Mouse (Mus musculus) stomach, embryonic 15.5 days (tissue): Measurements from ENCODE around the gene Dnajc13. TPM values are rescaled to one million over a fixed set of nuclear protein-coding genes. Genes with fewer than 3 reads are reported as not detected.

ENCODE experiments used
- ATAC-seq: fragments of 200-750 bp; cut with Nextera tagmentation; 2 replicates; pipeline ENCODE4 v1.8.0; 2017; ENCODE audit warnings: low read depth, moderate number of reproducible peaks, moderate TSS enrichment; ENCODE audit not compliant: insufficient read depth, low FRiP score
- H3K27ac ChIP-seq: fragments of 300-500 bp; sonication (generic); 2 replicates; pipeline ENCODE4 v1.5.1; 2015; ENCODE audit warnings: mild to moderate bottlenecking, inconsistent platforms
- H3K27me3 ChIP-seq: fragments of 300-500 bp; sonication (generic); replicated peaks from 2 replicates; pipeline ENCODE4 v1.6.1; 2015; ENCODE audit warnings: inconsistent platforms
- H3K36me3 ChIP-seq: fragments of 300-500 bp; sonication (generic); 2 replicates; pipeline ENCODE4 v1.6.1; 2015; ENCODE audit warnings: inconsistent platforms
- H3K4me1 ChIP-seq: fragments of 300-500 bp; sonication (generic); 2 replicates; pipeline ENCODE4 v1.6.1; 2015; ENCODE audit warnings: inconsistent platforms
- H3K4me2 ChIP-seq: fragments of 300-500 bp; sonication (generic); 2 replicates; pipeline ENCODE4 v1.6.1; 2015; ENCODE audit warnings: mild to moderate bottlenecking, inconsistent platforms
- H3K4me3 ChIP-seq: fragments of 300-500 bp; sonication (generic); replicated peaks from 2 replicates; pipeline ENCODE4 v1.5.1; 2015; ENCODE audit warnings: inconsistent platforms
- H3K9ac ChIP-seq: fragments of 300-500 bp; sonication (generic); 2 replicates; pipeline ENCODE4 v1.6.1; 2015; ENCODE audit warnings: inconsistent platforms
- H3K9me3 ChIP-seq: fragments of 300-500 bp; sonication (generic); 2 replicates; pipeline ENCODE4 v1.6.1; 2016; ENCODE audit warnings: inconsistent platforms
- WGBS: fragments of 180-500 bp; shearing (Covaris S2); methylation state at CpG from one replicate; pipeline ENCODE4 v1.1.7; 2015; 5-methylcytosine and 5-hydroxymethylcytosine counted together
- polyA plus RNA-seq: library from polyadenylated mRNA; unstranded; fragments of >200 nt; fragmentation: Nextera tagmentation; extraction: Ambion mirVana; gene quantifications from 2 replicates; pipeline ENCODE4 v1.2.1, GENCODE M21; 2015

Dnajc13 gene
- polyA plus RNA-seq, 1 experiment from 2014 or later: 18.3 TPM

DNA sequence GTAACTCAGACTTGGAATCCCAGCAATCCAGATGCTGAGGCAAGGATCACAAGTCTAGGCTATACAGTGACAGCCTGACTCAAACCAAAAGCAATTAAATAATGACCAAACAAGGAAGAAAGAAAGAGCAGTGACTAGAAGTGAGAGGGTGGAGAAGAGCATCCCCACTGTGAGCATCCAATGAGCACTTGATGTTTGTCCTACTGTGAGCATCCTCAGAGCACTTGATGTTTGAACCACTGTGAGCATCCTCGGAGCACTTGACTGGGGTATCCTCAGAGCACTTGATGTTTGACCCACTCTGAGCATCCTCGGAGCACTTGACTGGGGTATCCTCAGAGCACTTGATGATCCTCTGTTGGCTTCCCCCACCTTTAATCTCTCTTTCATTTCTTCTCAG lies 157.7 kb downstream of the Dnajc13 start:
- WGBS: 88% methylated on average over 2 of the region's 2 CpGs
- Histone ChIP-seq H3K27me3 (no peaks in the 10 kb centered on the region), H3K9ac (no peak overlapping the region), H3K36me3 (no peaks in the 10 kb centered on the region), H3K27ac (no peak overlapping the region), H3K4me2 (no peak overlapping the region), H3K9me3 (no peaks in the 10 kb centered on the region), H3K4me3 (no peak overlapping the region), H3K4me1 (0 out of 2 replicates have a peak, but pooled peaks cover 3% of the 10 kb centered on the region)
- ATAC-seq: no peak

- H3K4me2 ChIP-seq: no peak overlapping the region
- no peak overlapping the region for H3K4me3 ChIP-seq
- 0 out of 2 replicates have a peak, but pooled peaks cover 3% of the 10 kb centered on the region for H3K4me1 ChIP-seq
- no peak overlapping the region for H3K9ac ChIP-seq
- 58% methylated on average over 2 of the region's 2 CpGs for WGBS
- H3K9me3 ChIP-seq: no peaks in the 10 kb centered on the region
- no peak for ATAC-seq
- H3K27ac ChIP-seq: no peak overlapping the region
- H3K36me3 ChIP-seq: no peaks in the 10 kb centered on the region
- H3K27me3 ChIP-seq: no peaks in the 10 kb centered on the region
Observed at GRCm38 (mm10) chr9:104102901-104103300, 159.8 kb downstream of the Dnajc13 start.

DNA sequence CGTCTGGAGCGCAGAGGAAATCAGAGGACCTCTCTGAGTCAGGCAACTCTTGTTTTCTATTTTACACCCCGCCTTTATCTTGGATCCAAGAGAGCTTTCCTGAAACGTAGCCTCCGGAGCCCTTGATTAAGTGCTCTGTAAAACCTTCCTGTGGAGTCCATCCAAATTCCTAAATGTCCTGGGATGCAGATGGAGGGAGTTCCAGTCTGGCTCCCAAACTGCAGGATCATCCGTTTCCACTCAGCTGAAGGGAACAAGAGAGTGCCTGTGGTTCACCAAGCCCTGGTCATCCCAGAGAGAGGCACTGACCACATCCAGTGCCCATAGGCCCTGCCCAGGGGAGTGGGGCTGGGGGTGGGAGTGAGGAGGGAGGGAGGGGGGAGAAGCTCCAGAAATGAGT lies 160.4 kb downstream of the Dnajc13 start:
- no peak overlapping the region for H3K27ac ChIP-seq
- no peaks in the 10 kb centered on the region for H3K9me3 ChIP-seq
- ATAC-seq: no peak
- no peaks in the 10 kb centered on the region for H3K27me3 ChIP-seq
- H3K36me3 ChIP-seq: no peaks in the 10 kb centered on the region
- H3K4me3 ChIP-seq: no peak overlapping the region
- H3K4me1 ChIP-seq: 0 out of 2 replicates have a peak, but pooled peaks cover 3% of the 10 kb centered on the region
- WGBS: 35% methylated on average over 6 of the region's 6 CpGs
- H3K9ac ChIP-seq: no peak overlapping the region
- no peak overlapping the region for H3K4me2 ChIP-seq

DNA sequence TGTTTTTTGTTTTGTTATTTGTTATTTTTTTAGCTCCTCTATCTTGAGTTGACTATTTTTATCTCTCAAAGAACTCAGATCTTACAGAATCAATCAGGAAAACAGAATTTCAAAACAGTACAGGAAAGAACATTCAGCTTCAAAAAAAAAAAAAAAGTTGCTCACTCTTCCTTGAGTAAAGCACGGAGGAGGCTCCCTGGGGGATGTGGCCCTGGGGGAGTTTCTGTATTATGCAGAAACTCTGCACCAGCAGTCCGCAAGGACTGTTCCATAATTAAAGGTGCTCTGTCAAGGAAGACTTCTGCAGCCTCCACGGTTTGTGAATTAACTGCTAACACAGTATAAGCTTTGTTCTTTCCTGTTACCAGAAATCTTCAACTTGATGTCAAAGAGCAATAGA lies 161.3 kb downstream of the Dnajc13 start:
- Histone ChIP-seq H3K4me1 (0 out of 2 replicates have a peak, but pooled peaks cover 3% of the 10 kb centered on the region), H3K27me3 (no peaks in the 10 kb centered on the region), H3K9me3 (no peaks in the 10 kb centered on the region), H3K4me2 (no peak overlapping the region), H3K27ac (no peak overlapping the region), H3K4me3 (no peak overlapping the region), H3K36me3 (no peaks in the 10 kb centered on the region), H3K9ac (no peak overlapping the region)
- no peak for ATAC-seq
- WGBS: 57% methylated on average over 3 of the region's 3 CpGs

Other genes with a start within 250 kb of the Dnajc13 start
- not detected in 2 replicates for gene Gm28305, start 222.3 kb downstream of the Dnajc13 start, polyA plus RNA-seq
- gene Uba5, start 199.8 kb downstream of the Dnajc13 start, polyA plus RNA-seq: 56.5 and 57.9 TPM in 2 replicates
- 13.1 and 14.7 TPM in 2 replicates for gene Acad11, start 199.6 kb downstream of the Dnajc13 start, polyA plus RNA-seq
- 2.1 and 3.4 TPM in 2 replicates for gene Ackr4, start 136.0 kb downstream of the Dnajc13 start, polyA plus RNA-seq
- gene Acpp, start 74.8 kb upstream of the Dnajc13 start, polyA plus RNA-seq: 0.83 and 0.90 TPM in 2 replicates